Mouse (Mus musculus) myocyte (in vitro differentiated cells): Measurements from ENCODE around the gene Bcar1. TPM values are rescaled to one million over a fixed set of nuclear protein-coding genes. Genes with fewer than 3 reads are reported as not detected.

Experiments used
- H3K27me3 ChIP-seq: one replicate; pipeline ENCODE4 v1.6.1; 2011; ENCODE audit not compliant: control insufficient read depth, insufficient read depth, insufficient read length
- H3K36me3 ChIP-seq: one replicate; pipeline ENCODE4 v1.6.1; 2011; ENCODE audit not compliant: control insufficient read depth, insufficient read depth
- H3K4me2 ChIP-seq: one replicate; pipeline ENCODE4 v1.6.1; 2011; ENCODE audit warnings: low read depth, control low read depth
- H3K4me3 ChIP-seq: one replicate; pipeline ENCODE4 v1.5.1; 2011; ENCODE audit warnings: mild to moderate bottlenecking, control low read depth, moderate library complexity
- H3K79me2 ChIP-seq: one replicate; pipeline ENCODE4 v1.6.1; 2011; ENCODE audit not compliant: control insufficient read depth, insufficient read depth
- H3ac ChIP-seq: one replicate; pipeline ENCODE4 v1.6.1; 2011; ENCODE audit not compliant: control insufficient read depth, insufficient read length
- CEBPB ChIP-seq: IDR thresholded peaks from 2 replicates; pipeline ENCODE4 v1.6.1; 2011; ENCODE audit warnings: mild to moderate bottlenecking, moderate library complexity; ENCODE audit not compliant: poor library complexity, insufficient read depth, severe bottlenecking
- E2F4 ChIP-seq: IDR thresholded peaks from one replicate; pipeline ENCODE4 v1.6.1; 2011; ENCODE audit warnings: mild to moderate bottlenecking, control low read depth, moderate library complexity; ENCODE audit not compliant: insufficient read depth
- MAX ChIP-seq: IDR thresholded peaks from one replicate; pipeline ENCODE4 v1.6.1; 2011; ENCODE audit warnings: low read depth, mild to moderate bottlenecking, control low read depth
- MYOD1 ChIP-seq, 3 experiments: IDR thresholded peaks; one replicate each; pipeline ENCODE4 v1.6.1; 2011; ENCODE audit warnings: control low read depth in 2 of 3, low read depth in 2 of 3, mild to moderate bottlenecking in 2 of 3, moderate library complexity in 1 of 3; ENCODE audit not compliant: insufficient read length in 2 of 3, control insufficient read depth in 1 of 3
- MYOG ChIP-seq, 3 experiments: IDR thresholded peaks; one replicate each; pipeline ENCODE4 v1.6.1; 2011; ENCODE audit warnings: control low read depth in 2 of 3, low read depth in 2 of 3, mild to moderate bottlenecking in 2 of 3; ENCODE audit not compliant: insufficient read length in 2 of 3, control insufficient read depth in 1 of 3, insufficient read depth in 1 of 3
- POLR2A ChIP-seq: IDR thresholded peaks from one replicate; pipeline ENCODE4 v1.6.1; 2011; ENCODE audit warnings: low read depth, mild to moderate bottlenecking, control low read depth, moderate library complexity; ENCODE audit not compliant: insufficient read length
- POLR2AphosphoS2 ChIP-seq: IDR thresholded peaks from one replicate; pipeline ENCODE4 v1.6.1; 2011; ENCODE audit warnings: low read depth, control low read depth; ENCODE audit not compliant: insufficient read length
- REST ChIP-seq: IDR thresholded peaks from one replicate; pipeline ENCODE4 v1.6.1; 2011; ENCODE audit warnings: mild to moderate bottlenecking, control low read depth, moderate library complexity; ENCODE audit not compliant: insufficient read depth, insufficient read length
- SRF ChIP-seq: IDR thresholded peaks from one replicate; pipeline ENCODE4 v1.6.1; 2011; ENCODE audit warnings: low read depth; ENCODE audit not compliant: control insufficient read depth, insufficient read length
- TCF12 ChIP-seq: IDR thresholded peaks from one replicate; pipeline ENCODE4 v1.6.1; 2011; ENCODE audit warnings: mild to moderate bottlenecking, control low read depth; ENCODE audit not compliant: poor library complexity, insufficient read depth, severe bottlenecking
- TCF3 ChIP-seq: IDR thresholded peaks from one replicate; pipeline ENCODE4 v1.6.1; 2011; ENCODE audit warnings: low read depth, control low read depth; ENCODE audit not compliant: insufficient read length
- USF1 ChIP-seq: IDR thresholded peaks from one replicate; pipeline ENCODE4 v1.6.1; 2011; ENCODE audit warnings: low read depth, mild to moderate bottlenecking, control low read depth, moderate library complexity
- polyA plus RNA-seq: library from polyadenylated mRNA; unstranded; fragments of >200 nt; fragmentation: generic; extraction: Trizol; gene quantifications from one replicate; pipeline ENCODE4 v1.2.1, GENCODE M21; 2012; ENCODE audit warnings: missing spikeins

Bcar1 gene
- polyA plus RNA-seq, 1 experiment = 81.9 TPM

DNA sequence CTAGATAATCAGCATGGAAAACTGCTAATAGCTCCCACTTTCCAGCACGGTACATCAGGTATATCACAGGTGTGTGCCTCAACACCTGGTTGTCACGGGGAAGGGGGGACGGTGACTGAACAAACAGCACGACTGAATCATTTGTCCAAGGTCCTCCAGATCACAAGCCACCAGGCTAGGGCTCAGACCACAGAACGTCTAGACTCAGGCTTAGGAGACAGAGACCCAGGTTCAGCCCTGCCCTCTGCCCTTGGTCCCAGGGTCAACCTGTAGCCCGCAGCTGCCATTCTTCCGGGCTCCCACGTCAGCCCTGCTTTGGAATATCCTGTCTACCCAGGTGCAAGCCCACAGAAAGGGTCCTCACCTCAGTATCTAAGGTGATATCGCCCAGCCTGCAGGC lies 42.2 kb downstream of the Bcar1 start:
- no peaks in the 10 kb centered on the region for H3K36me3 ChIP-seq
- H3ac ChIP-seq = no peak overlapping the region
- no peak overlapping the region for H3K4me3 ChIP-seq
- no peak overlapping the region for H3K4me2 ChIP-seq
- no peaks in the 10 kb centered on the region for H3K27me3 ChIP-seq
- no peaks in the 10 kb centered on the region for H3K79me2 ChIP-seq
- TF ChIP-seq MYOG (IDR thresholded peaks at IDR 0.05; ENCODE audit: control insufficient read depth in 1 of 3, insufficient read depth in 1 of 3, insufficient read length in 2 of 3, low read depth in 2 of 3) = no peak
- no peak for TF ChIP-seq MYOD1 (IDR thresholded peaks at IDR 0.05; ENCODE audit: control insufficient read depth in 1 of 3, insufficient read length in 2 of 3, low read depth in 2 of 3)
- TF ChIP-seq POLR2AphosphoS2 = no peak
- TF ChIP-seq USF1 = no peak
- no peak for TF ChIP-seq TCF3

GRCm38 (mm10) chr8:111700740-111701139 lies 42.9 kb downstream of the Bcar1 start:
- TF ChIP-seq MYOG (IDR thresholded peaks at IDR 0.05; ENCODE audit: control insufficient read depth in 1 of 3, insufficient read depth in 1 of 3, insufficient read length in 2 of 3, low read depth in 2 of 3) (peak in 1 of 3 experiments; percentile 66), USF1 (no peak), MYOD1 (IDR thresholded peaks at IDR 0.05; ENCODE audit: control insufficient read depth in 1 of 3, insufficient read length in 2 of 3, low read depth in 2 of 3) (peak in 2 of 3 experiments; percentile 17 to 26), SRF (no peak)
- H3ac ChIP-seq = no peak overlapping the region
- no peaks in the 10 kb centered on the region for H3K36me3 ChIP-seq

GRCm38 (mm10) chr8:111700201-111700600 lies 43.4 kb downstream of the Bcar1 start:
- Histone ChIP-seq H3K27me3 (no peaks in the 10 kb centered on the region), H3K4me2 (no peak overlapping the region), H3K36me3 (no peaks in the 10 kb centered on the region), H3K4me3 (no peak overlapping the region), H3K79me2 (no peaks in the 10 kb centered on the region), H3ac (no peak overlapping the region)
- TF ChIP-seq E2F4 (no peak), SRF (no peak), USF1 (peak; percentile 31)

More at GRCm38 (mm10) chr8:111700740-111701139, 42.9 kb downstream of the Bcar1 start:
- Histone ChIP-seq H3K4me3 (no peak overlapping the region), H3K79me2 (no peaks in the 10 kb centered on the region), H3K4me2 (no peak overlapping the region), H3K27me3 (no peaks in the 10 kb centered on the region)

DNA sequence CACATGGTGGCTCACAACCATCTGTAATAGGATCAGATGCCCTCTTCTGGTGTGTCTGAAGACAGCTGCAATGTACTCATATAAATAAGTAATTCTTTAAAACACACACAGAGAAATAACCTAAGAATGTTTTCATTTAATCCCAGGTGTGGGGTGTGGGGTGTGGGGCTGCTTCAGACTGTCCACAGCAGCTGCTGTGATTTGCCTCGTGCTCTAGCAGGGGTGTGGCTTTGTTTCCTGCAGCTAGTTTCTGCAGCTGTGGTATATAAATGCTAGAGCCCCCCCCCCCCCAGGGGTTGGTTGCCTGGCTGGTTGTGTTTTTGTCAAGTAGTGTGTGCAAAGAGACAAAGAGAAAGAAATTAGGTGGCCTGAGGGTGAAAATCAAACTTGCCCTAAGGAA lies 44.6 kb downstream of the Bcar1 start:
- no peak for TF ChIP-seq SRF
- TF ChIP-seq E2F4 = no peak
- TF ChIP-seq REST = no peak
- no peak for TF ChIP-seq POLR2A
- peak; percentile 58 for TF ChIP-seq TCF12
- peak; percentile 48 for TF ChIP-seq TCF3
- TF ChIP-seq MAX = no peak
- TF ChIP-seq USF1 = no peak
- no peak for TF ChIP-seq CEBPB
- TF ChIP-seq MYOG (IDR thresholded peaks at IDR 0.05; ENCODE audit: control insufficient read depth in 1 of 3, insufficient read depth in 1 of 3, insufficient read length in 2 of 3, low read depth in 2 of 3) = peak; percentile 32 to 82 (median 46)
- TF ChIP-seq MYOD1 (IDR thresholded peaks at IDR 0.05; ENCODE audit: control insufficient read depth in 1 of 3, insufficient read length in 2 of 3, low read depth in 2 of 3) = peak; percentile 8 to 82 (median 50)
- no peak for TF ChIP-seq POLR2AphosphoS2
- H3ac ChIP-seq = no peak overlapping the region
- H3K4me2 ChIP-seq = no peak overlapping the region
- no peaks in the 10 kb centered on the region for H3K36me3 ChIP-seq
- H3K27me3 ChIP-seq = no peaks in the 10 kb centered on the region
- H3K79me2 ChIP-seq = no peaks in the 10 kb centered on the region
- no peak overlapping the region for H3K4me3 ChIP-seq

DNA sequence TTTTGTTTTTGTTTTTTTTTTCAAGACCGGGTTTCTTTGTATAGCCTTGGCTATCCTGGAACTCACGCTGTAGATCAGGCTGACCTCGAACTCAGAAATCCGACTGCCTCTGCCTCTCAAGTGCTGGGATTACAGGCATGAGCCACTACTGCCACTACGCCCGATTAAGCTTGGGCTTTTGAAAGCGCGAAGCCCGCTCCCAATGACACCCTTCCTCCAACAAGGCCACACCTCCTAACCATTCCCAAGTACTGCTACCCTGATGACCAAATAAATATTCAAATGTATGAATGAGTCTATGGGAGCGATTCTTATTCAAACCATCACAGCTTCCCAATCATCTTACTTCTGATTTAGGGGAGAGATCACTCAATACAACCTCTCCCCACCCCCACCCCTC lies 46.0 kb downstream of the Bcar1 start:
- Histone ChIP-seq H3K4me3 (no peak overlapping the region), H3K36me3 (no peaks in the 10 kb centered on the region), H3K79me2 (no peaks in the 10 kb centered on the region), H3K4me2 (no peak overlapping the region), H3K27me3 (no peaks in the 10 kb centered on the region), H3ac (no peak overlapping the region)
- TF ChIP-seq E2F4 (no peak), USF1 (no peak), MAX (no peak), TCF12 (no peak), POLR2A (no peak)

- Histone ChIP-seq H3ac (no peak overlapping the region), H3K4me3 (no peak overlapping the region), H3K36me3 (no peaks in the 10 kb centered on the region), H3K27me3 (no peaks in the 10 kb centered on the region), H3K4me2 (peak overlapping the region; percentile 38), H3K79me2 (no peaks in the 10 kb centered on the region)
- no peak for TF ChIP-seq REST
- TF ChIP-seq MAX = no peak
- TF ChIP-seq MYOG (IDR thresholded peaks at IDR 0.05; ENCODE audit: control insufficient read depth in 1 of 3, insufficient read depth in 1 of 3, insufficient read length in 2 of 3, low read depth in 2 of 3) = peak in 2 of 3 experiments; percentile 36 to 81
- TF ChIP-seq MYOD1 (IDR thresholded peaks at IDR 0.05; ENCODE audit: control insufficient read depth in 1 of 3, insufficient read length in 2 of 3, low read depth in 2 of 3) = peak in 2 of 3 experiments; percentile 56 to 67
- no peak for TF ChIP-seq SRF
- TF ChIP-seq TCF3 = peak; percentile 12
- no peak for TF ChIP-seq E2F4
- no peak for TF ChIP-seq POLR2AphosphoS2
- no peak for TF ChIP-seq POLR2A
- peak; percentile 67 for TF ChIP-seq TCF12
- no peak for TF ChIP-seq CEBPB
- no peak for TF ChIP-seq USF1
Measured at GRCm38 (mm10) chr8:111695441-111695840, 48.2 kb downstream of the Bcar1 start.
